ENCODE assay signal across 29 mouse cellular contexts in genomic region chr7:6161541-6161940, GRCm38 (mm10). TPM values are rescaled to one million over a fixed set of nuclear protein-coding genes. Genes with fewer than 3 reads are reported as not detected.
"Had no signal": no experiment of that assay in that cellular context is flagged by ENCODE, and none has a peak within 500 bp of the region (broad histone marks: within the 10 kb centered on the region; RNA-seq: fewer than 3 reads in every experiment).

No protein-coding gene starts in this region.

- H3K27me3 ChIP-seq: heart, embryonic 15.5 days; hindbrain, embryonic 13.5 days; hindbrain, embryonic 15.5 days; limb, embryonic 12.5 days had no signal

- H3K27ac ChIP-seq: gastrocnemius, adult 2 months; heart, embryonic 10.5 days; heart, embryonic 13.5 days; heart, embryonic 15.5 days; hindbrain, embryonic 13.5 days; hindbrain, embryonic 15.5 days; hindbrain, postnatal 0 days; layer of hippocampus, adult 2 months; left cerebral cortex, adult 2 months; limb, embryonic 10.5 days; limb, embryonic 12.5 days had no signal

- H3K4me2 ChIP-seq: heart, embryonic 13.5 days; heart, embryonic 15.5 days; hindbrain, embryonic 13.5 days; hindbrain, embryonic 15.5 days; limb, embryonic 12.5 days had no signal

- H3K4me3 ChIP-seq: gastrocnemius, adult 2 months; heart, embryonic 10.5 days; heart, embryonic 13.5 days; heart, embryonic 15.5 days; hindbrain, embryonic 13.5 days; hindbrain, embryonic 15.5 days; layer of hippocampus, adult 2 months; left cerebral cortex, adult 2 months; limb, embryonic 10.5 days; limb, embryonic 12.5 days had no signal

- ATAC-seq: forebrain, embryonic 16.5 days; hindbrain, postnatal 0 days; intestine, postnatal 0 days had no signal

- H3K9ac ChIP-seq: heart, embryonic 13.5 days; heart, embryonic 15.5 days; hindbrain, embryonic 13.5 days; hindbrain, embryonic 15.5 days; limb, embryonic 12.5 days had no signal

- H3K9me3 ChIP-seq: heart, embryonic 10.5 days; heart, embryonic 13.5 days; heart, embryonic 15.5 days; hindbrain, embryonic 13.5 days; hindbrain, embryonic 15.5 days; limb, embryonic 10.5 days; limb, embryonic 12.5 days had no signal

- DNase-seq: gastrocnemius, adult 2 months; gastrocnemius, postnatal 10 days; gastrocnemius, postnatal 25 days; heart, adult 18-20 months; heart, postnatal 14 days; heart, postnatal 36 days; kidney, adult 18-20 months; kidney, adult 8-10 months; kidney, postnatal 10 days; kidney, postnatal 25 days; kidney, postnatal 4 days had no signal

- H3K36me3 ChIP-seq: heart, embryonic 10.5 days; heart, embryonic 13.5 days; heart, embryonic 15.5 days; hindbrain, embryonic 13.5 days; hindbrain, embryonic 15.5 days; limb, embryonic 10.5 days; limb, embryonic 12.5 days had no signal

RNA-seq across cellular contexts. Expression of gene Galp, which starts 35.3 kb away (rescaled TPM):
- polyA plus RNA-seq: forebrain, embryonic 16.5 days; frontal cortex, adult 2 months; heart, embryonic 10.5 days; heart, embryonic 13.5 days; heart, embryonic 15.5 days; heart, postnatal 0 days; hindbrain, embryonic 11.5 days; hindbrain, embryonic 13.5 days; hindbrain, embryonic 15.5 days; hindbrain, postnatal 0 days; intestine, embryonic 14.5 days; intestine, postnatal 0 days; kidney, embryonic 14.5 days; kidney, embryonic 16.5 days; limb, embryonic 10.5 days; limb, embryonic 12.5 days had no signal
